Mouse (Mus musculus): ENCODE measurements around the gene Lcat.

DNA sequence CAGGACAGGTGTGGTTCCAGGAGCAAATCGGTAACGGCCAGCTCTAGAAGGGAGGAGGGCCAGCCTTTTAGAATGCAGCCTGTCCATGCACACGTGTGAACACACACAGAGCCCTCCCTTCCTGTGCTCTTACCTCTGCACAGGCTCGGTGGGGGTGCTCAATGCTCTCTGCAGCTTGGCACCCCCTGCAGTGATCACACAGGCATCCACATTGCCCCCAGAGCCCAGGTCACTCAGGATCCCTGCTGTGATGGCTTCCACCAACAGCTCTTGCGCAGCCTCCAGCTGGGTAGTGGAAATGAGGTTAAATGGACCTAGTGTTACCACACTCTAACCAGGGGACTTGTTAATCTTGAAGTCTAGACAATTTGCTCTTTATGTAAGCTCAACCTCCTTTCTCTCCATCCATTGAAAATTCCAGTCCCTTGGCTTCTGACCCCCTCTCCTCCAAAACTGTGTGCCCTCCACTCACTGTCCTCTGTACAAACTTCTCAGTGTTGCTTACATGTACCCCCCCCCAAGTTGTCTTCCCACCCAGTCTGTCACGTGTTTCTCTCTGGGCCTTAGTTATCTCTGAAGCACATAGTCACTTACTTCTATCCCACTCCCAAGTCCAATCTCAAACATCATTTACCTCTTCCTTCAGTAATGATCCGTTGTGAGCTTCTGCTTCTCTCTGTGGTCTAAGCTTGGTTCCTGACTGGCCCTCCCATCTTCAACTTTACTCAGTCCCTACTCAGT, 7.1 kb downstream of the Lcat start:
- TF ChIP-seq CTCF (IDR thresholded peaks at IDR 0.05; ENCODE audit: borderline replicate concordance, insufficient read depth, low read depth, low read length) (no peak), POLR2A (IDR thresholded peaks at IDR 0.05; ENCODE audit: borderline replicate concordance, insufficient read depth, low read length) (no peak)
